Mouse (Mus musculus) midbrain, postnatal 0 days (tissue): ENCODE measurements at regions not wholly inside any gene's neighbourhood (a gene's known extent, or its start where the extent isn't known, plus 50 kb on each side); places are given as distances from the start of the nearest gene placed in this dataset.

Experiments used
- ATAC-seq: fragments of 200-750 bp; cut with Nextera tagmentation; 2 replicates; pipeline ENCODE4 v1.8.0; 2017; ENCODE audit warnings: moderate number of reproducible peaks, mild to moderate bottlenecking, moderate TSS enrichment, moderate library complexity; ENCODE audit not compliant: low FRiP score
- DNase-seq: peaks from one replicate; pipeline ENCODE4 v3.0.0-alpha.2; 2015; ENCODE audit warnings: low spot score
- H3K27ac ChIP-seq: fragments of 300-500 bp; sonication (generic); 2 replicates; pipeline ENCODE4 v1.5.1; 2014; ENCODE audit warnings: low read depth, mild to moderate bottlenecking, low read length, mixed read lengths
- H3K27me3 ChIP-seq: fragments of 300-500 bp; sonication (generic); 2 replicates; pipeline ENCODE4 v1.6.1; 2014; ENCODE audit warnings: low read length, control low read depth, mixed read lengths; ENCODE audit not compliant: insufficient read depth
- H3K36me3 ChIP-seq: fragments of 300-500 bp; sonication (generic); 2 replicates; pipeline ENCODE4 v1.6.1; 2014; ENCODE audit warnings: low read length, control low read depth, mixed read lengths; ENCODE audit not compliant: insufficient read depth
- H3K4me1 ChIP-seq: fragments of 300-500 bp; sonication (generic); 2 replicates; pipeline ENCODE4 v1.6.1; 2014; ENCODE audit warnings: mild to moderate bottlenecking, control low read depth, antibody characterized with exemption, low read length, mixed read lengths; ENCODE audit not compliant: insufficient read depth
- H3K4me2 ChIP-seq: fragments of 300-500 bp; sonication (generic); 2 replicates; pipeline ENCODE4 v1.6.1; 2014; ENCODE audit warnings: low read depth, mild to moderate bottlenecking, low read length, mixed read lengths; ENCODE audit not compliant: poor library complexity, severe bottlenecking
- H3K4me3 ChIP-seq: fragments of 300-500 bp; sonication (generic); 2 replicates; pipeline ENCODE4 v1.5.1; 2014; ENCODE audit warnings: low read depth, mild to moderate bottlenecking, low read length, moderate library complexity
- H3K9ac ChIP-seq: fragments of 300-500 bp; sonication (generic); replicated peaks from 2 replicates; pipeline ENCODE4 v1.6.1; 2014; ENCODE audit warnings: mild to moderate bottlenecking, low read length, moderate library complexity, mixed read lengths; ENCODE audit not compliant: poor library complexity, severe bottlenecking
- H3K9me3 ChIP-seq: fragments of 300-500 bp; sonication (generic); 2 replicates; pipeline ENCODE4 v1.6.1; 2016; ENCODE audit warnings: low read length, control low read depth
- CTCF ChIP-seq: IDR thresholded peaks from 2 replicates; pipeline ENCODE4 v1.5.1; 2016; ENCODE audit warnings: antibody characterized with exemption, mild to moderate bottlenecking
- WGBS: fragments of 180-500 bp; shearing (Covaris S2); extraction: QIAGEN DNeasy Blood & Tissue Kit; methylation state at CpG from one replicate; pipeline ENCODE4 v1.1.7; 2014; 5-methylcytosine and 5-hydroxymethylcytosine counted together

DNA sequence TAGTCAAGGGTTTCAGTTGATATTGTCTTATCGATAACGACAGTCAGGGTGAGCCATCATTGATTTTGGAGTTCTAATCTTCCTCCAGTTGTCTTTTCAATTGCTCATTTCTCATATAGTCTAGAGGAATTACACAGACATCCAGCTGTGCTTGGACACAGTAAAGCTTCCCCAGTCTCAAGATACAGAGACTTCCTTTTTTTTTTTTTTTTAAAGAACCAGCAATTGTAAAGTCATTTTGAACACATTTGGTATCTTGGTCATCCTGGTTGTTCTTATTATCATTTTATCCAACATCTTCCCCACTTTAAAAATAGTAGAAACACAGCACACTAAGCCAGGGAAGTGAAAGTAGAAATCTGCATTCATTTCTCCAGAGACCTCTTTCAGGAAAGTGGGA is 51.4 kb upstream of the Rgmb start:
- Histone ChIP-seq H3K27ac (no peak overlapping the region; the same call in 1 of the 2 replicates), H3K36me3 (no peaks in the 10 kb centered on the region), H3K9me3 (no peaks in the 10 kb centered on the region), H3K27me3 (no peaks in the 10 kb centered on the region), H3K9ac (no peak overlapping the region), H3K4me3 (no peak overlapping the region), H3K4me1 (peaks cover 6% of the 10 kb centered on the region), H3K4me2 (no peak overlapping the region)
- ATAC-seq (no peak), DNase-seq (no peak)
- TF ChIP-seq CTCF, result no peak
- 79% methylated on average over 2 of the region's 2 CpGs for WGBS
